Mouse (Mus musculus): ENCODE data around the gene Gna13.

Gna13 gene

GRCm38 (mm10) chr11:109343991-109344599, 18.5 kb upstream of the Gna13 start:
- in situ Hi-C loops (cut with MboI; ENCODE audit: low pct_unique_long_range_greater_than_20kb in 1 of 2, low sequenced_read_pairs in 2 of 2, unreplicated experiment in 1 of 2) = no loop called here

- in situ Hi-C loops (cut with MboI; ENCODE audit: low pct_unique_long_range_greater_than_20kb in 1 of 2, low sequenced_read_pairs in 2 of 2, unreplicated experiment in 1 of 2) = no loop called here
Measured at GRCm38 (mm10) chr11:109347242-109347959, 15.2 kb upstream of the Gna13 start.

- in situ Hi-C loops (cut with MboI; ENCODE audit: low pct_unique_long_range_greater_than_20kb in 1 of 2, low sequenced_read_pairs in 2 of 2, unreplicated experiment in 1 of 2) = no loop called here
Measured at GRCm38 (mm10) chr11:109348408-109348807, 14.2 kb upstream of the Gna13 start.

GRCm38 (mm10) chr11:109349652-109350316, 12.8 kb upstream of the Gna13 start:
- in situ Hi-C loops (cut with MboI; ENCODE audit: low pct_unique_long_range_greater_than_20kb in 1 of 2, low sequenced_read_pairs in 2 of 2, unreplicated experiment in 1 of 2) = no loop called here

- in situ Hi-C loops (cut with MboI; ENCODE audit: low pct_unique_long_range_greater_than_20kb in 1 of 2, low sequenced_read_pairs in 2 of 2, unreplicated experiment in 1 of 2) = no loop called here
Measured at GRCm38 (mm10) chr11:109350317-109350714, 12.3 kb upstream of the Gna13 start.

GRCm38 (mm10) chr11:109351489-109351888, 11.1 kb upstream of the Gna13 start:
- in situ Hi-C loops (cut with MboI; ENCODE audit: low pct_unique_long_range_greater_than_20kb in 1 of 2, low sequenced_read_pairs in 2 of 2, unreplicated experiment in 1 of 2) = no loop called here

GRCm38 (mm10) chr11:109353391-109354235, 9.0 kb upstream of the Gna13 start:
- in situ Hi-C loops (cut with MboI; ENCODE audit: low pct_unique_long_range_greater_than_20kb in 1 of 2, low sequenced_read_pairs in 2 of 2, unreplicated experiment in 1 of 2) = no loop called here

GRCm38 (mm10) chr11:109354236-109354613, 8.4 kb upstream of the Gna13 start:
- in situ Hi-C loops (cut with MboI; ENCODE audit: low pct_unique_long_range_greater_than_20kb in 1 of 2, low sequenced_read_pairs in 2 of 2, unreplicated experiment in 1 of 2) = no loop called here

- in situ Hi-C loops (cut with MboI; ENCODE audit: low pct_unique_long_range_greater_than_20kb in 1 of 2, low sequenced_read_pairs in 2 of 2, unreplicated experiment in 1 of 2) = no loop called here
Measured at GRCm38 (mm10) chr11:109355771-109356388, 6.8 kb upstream of the Gna13 start.

- in situ Hi-C loops (cut with MboI; ENCODE audit: low pct_unique_long_range_greater_than_20kb in 1 of 2, low sequenced_read_pairs in 2 of 2, unreplicated experiment in 1 of 2) = no loop called here
Measured at GRCm38 (mm10) chr11:109357171-109357570, 5.5 kb upstream of the Gna13 start.

- in situ Hi-C loops (cut with MboI; ENCODE audit: low pct_unique_long_range_greater_than_20kb in 1 of 2, low sequenced_read_pairs in 2 of 2, unreplicated experiment in 1 of 2) = no loop called here
Measured at GRCm38 (mm10) chr11:109358549-109358948, 4.1 kb upstream of the Gna13 start.

- in situ Hi-C loops (cut with MboI; ENCODE audit: low pct_unique_long_range_greater_than_20kb in 1 of 2, low sequenced_read_pairs in 2 of 2, unreplicated experiment in 1 of 2) = no loop called here
Measured at GRCm38 (mm10) chr11:109359043-109359752, 3.4 kb upstream of the Gna13 start.

GRCm38 (mm10) chr11:109360102-109360501, 2.5 kb upstream of the Gna13 start:
- in situ Hi-C loops (cut with MboI; ENCODE audit: low pct_unique_long_range_greater_than_20kb in 1 of 2, low sequenced_read_pairs in 2 of 2, unreplicated experiment in 1 of 2) = no loop called here

- in situ Hi-C loops (cut with MboI; ENCODE audit: low pct_unique_long_range_greater_than_20kb in 1 of 2, low sequenced_read_pairs in 2 of 2, unreplicated experiment in 1 of 2) = no loop called here
Measured at GRCm38 (mm10) chr11:109360581-109361040, 2.0 kb upstream of the Gna13 start.

- in situ Hi-C loops (cut with MboI; ENCODE audit: low pct_unique_long_range_greater_than_20kb in 1 of 2, low sequenced_read_pairs in 2 of 2, unreplicated experiment in 1 of 2) = no loop called here
Measured at GRCm38 (mm10) chr11:109361241-109361630, 1.4 kb upstream of the Gna13 start.

- in situ Hi-C loops (cut with MboI; ENCODE audit: low pct_unique_long_range_greater_than_20kb in 1 of 2, low sequenced_read_pairs in 2 of 2, unreplicated experiment in 1 of 2) = no loop called here
Measured at GRCm38 (mm10) chr11:109361631-109362462, 784 bp upstream of the Gna13 start.
